Mouse (Mus musculus): ENCODE data around the gene Ncf4. TPM values are rescaled to one million over a fixed set of nuclear protein-coding genes. Genes with fewer than 3 reads are reported as not detected.

Gene Ncf4
- polyA plus RNA-seq, 1 experiment from 2014 or later = 27.3 TPM

- no peaks in the 10 kb centered on the region for H3K9me3 ChIP-seq (replicated peaks; ENCODE audit: control insufficient read depth, low read length)
- no peak overlapping the region for H3K9ac ChIP-seq (ENCODE audit: low read depth, low read length)
- H3K27ac ChIP-seq (ENCODE audit: low read depth, low read length) = no peak overlapping the region
- H3K27me3 ChIP-seq (ENCODE audit: control insufficient read depth, insufficient read depth, low read length) = no peaks in the 10 kb centered on the region
- 83% methylated on average over 12 of the region's 12 CpGs for WGBS (ENCODE audit: insufficient replicate concordance)
- no peak overlapping the region for H3K4me3 ChIP-seq (ENCODE audit: low read depth, low read length)
- H3K4me2 ChIP-seq = no peak overlapping the region
- no peak for ATAC-seq (replicated peaks; ENCODE audit: insufficient number of reproducible peaks, low FRiP score, low TSS enrichment)
- no peaks in the 10 kb centered on the region for H3K36me3 ChIP-seq (ENCODE audit: control insufficient read depth, insufficient read depth, low read length)
- no peaks in the 10 kb centered on the region for H3K4me1 ChIP-seq (ENCODE audit: control insufficient read depth, insufficient read depth, low read length)
Measured at GRCm38 (mm10) chr15:78227816-78228215, 16.8 kb upstream of the Ncf4 start.

- no peak overlapping the region for H3K9ac ChIP-seq (ENCODE audit: low read depth, low read length)
- no peaks in the 10 kb centered on the region for H3K36me3 ChIP-seq (ENCODE audit: control insufficient read depth, insufficient read depth, low read length)
- H3K4me3 ChIP-seq (ENCODE audit: low read depth, low read length) = no peak overlapping the region
- WGBS (ENCODE audit: insufficient replicate concordance) = 47% methylated on average over 13 of the region's 13 CpGs
- no peaks in the 10 kb centered on the region for H3K9me3 ChIP-seq (replicated peaks; ENCODE audit: control insufficient read depth, low read length)
- no peak overlapping the region for H3K4me2 ChIP-seq
- no peaks in the 10 kb centered on the region for H3K4me1 ChIP-seq (ENCODE audit: control insufficient read depth, insufficient read depth, low read length)
- no peaks in the 10 kb centered on the region; the same call in 1 of the 2 replicates for H3K27me3 ChIP-seq (ENCODE audit: control insufficient read depth, insufficient read depth, low read length)
- no peak overlapping the region for H3K27ac ChIP-seq (ENCODE audit: low read depth, low read length)
- ATAC-seq (replicated peaks; ENCODE audit: insufficient number of reproducible peaks, low FRiP score, low TSS enrichment) = no peak
Measured at GRCm38 (mm10) chr15:78231346-78232331, 13.0 kb upstream of the Ncf4 start.

GRCm38 (mm10) chr15:78234823-78235509 lies 9.6 kb upstream of the Ncf4 start:
- H3K4me3 ChIP-seq (ENCODE audit: low read depth, low read length) = no peak overlapping the region
- no peak overlapping the region for H3K4me2 ChIP-seq
- no peaks in the 10 kb centered on the region; the same call in 1 of the 2 replicates for H3K27me3 ChIP-seq (ENCODE audit: control insufficient read depth, insufficient read depth, low read length)
- no peaks in the 10 kb centered on the region for H3K36me3 ChIP-seq (ENCODE audit: control insufficient read depth, insufficient read depth, low read length)
- no peak overlapping the region for H3K27ac ChIP-seq (ENCODE audit: low read depth, low read length)
- no peak for ATAC-seq (replicated peaks; ENCODE audit: insufficient number of reproducible peaks, low FRiP score, low TSS enrichment)
- no peak overlapping the region for H3K9ac ChIP-seq (ENCODE audit: low read depth, low read length)
- no peaks in the 10 kb centered on the region for H3K9me3 ChIP-seq (replicated peaks; ENCODE audit: control insufficient read depth, low read length)
- WGBS (ENCODE audit: insufficient replicate concordance) = 61% methylated on average over 5 of the region's 5 CpGs
- H3K4me1 ChIP-seq (ENCODE audit: control insufficient read depth, insufficient read depth, low read length) = no peaks in the 10 kb centered on the region

- Histone ChIP-seq H3K9me3 (replicated peaks; ENCODE audit: control insufficient read depth, low read length) (no peaks in the 10 kb centered on the region), H3K27ac (ENCODE audit: low read depth, low read length) (no peak overlapping the region), H3K4me1 (ENCODE audit: control insufficient read depth, insufficient read depth, low read length) (no peaks in the 10 kb centered on the region), H3K4me2 (no peak overlapping the region), H3K36me3 (ENCODE audit: control insufficient read depth, insufficient read depth, low read length) (no peaks in the 10 kb centered on the region), H3K9ac (ENCODE audit: low read depth, low read length) (no peak overlapping the region), H3K27me3 (ENCODE audit: control insufficient read depth, insufficient read depth, low read length) (no peaks in the 10 kb centered on the region; the same call in 1 of the 2 replicates), H3K4me3 (ENCODE audit: low read depth, low read length) (no peak overlapping the region)
- 22% methylated on average over 10 of the region's 10 CpGs for WGBS (ENCODE audit: insufficient replicate concordance)
- ATAC-seq (replicated peaks; ENCODE audit: insufficient number of reproducible peaks, low FRiP score, low TSS enrichment) = no peak
Measured at GRCm38 (mm10) chr15:78239453-78239852, 5.1 kb upstream of the Ncf4 start.

- H3K9ac ChIP-seq (ENCODE audit: low read depth, low read length) = no peak overlapping the region
- WGBS (ENCODE audit: insufficient replicate concordance) = 57% methylated on average over 14 of the region's 14 CpGs
- H3K27ac ChIP-seq (ENCODE audit: low read depth, low read length) = no peak overlapping the region
- H3K9me3 ChIP-seq (replicated peaks; ENCODE audit: control insufficient read depth, low read length) = no peaks in the 10 kb centered on the region
- no peak overlapping the region for H3K4me3 ChIP-seq (ENCODE audit: low read depth, low read length)
- H3K4me1 ChIP-seq (ENCODE audit: control insufficient read depth, insufficient read depth, low read length) = no peaks in the 10 kb centered on the region
- no peaks in the 10 kb centered on the region; the same call in 1 of the 2 replicates for H3K27me3 ChIP-seq (ENCODE audit: control insufficient read depth, insufficient read depth, low read length)
- no peaks in the 10 kb centered on the region for H3K36me3 ChIP-seq (ENCODE audit: control insufficient read depth, insufficient read depth, low read length)
- no peak for ATAC-seq (replicated peaks; ENCODE audit: insufficient number of reproducible peaks, low FRiP score, low TSS enrichment)
- no peak overlapping the region for H3K4me2 ChIP-seq
Measured at GRCm38 (mm10) chr15:78239956-78240617, 4.5 kb upstream of the Ncf4 start.

GRCm38 (mm10) chr15:78241335-78241734 lies 3.3 kb upstream of the Ncf4 start:
- Histone ChIP-seq H3K36me3 (ENCODE audit: control insufficient read depth, insufficient read depth, low read length) (no peaks in the 10 kb centered on the region), H3K9me3 (replicated peaks; ENCODE audit: control insufficient read depth, low read length) (no peaks in the 10 kb centered on the region), H3K4me3 (ENCODE audit: low read depth, low read length) (no peak overlapping the region), H3K4me2 (no peak overlapping the region), H3K4me1 (ENCODE audit: control insufficient read depth, insufficient read depth, low read length) (no peaks in the 10 kb centered on the region), H3K27ac (ENCODE audit: low read depth, low read length) (no peak overlapping the region), H3K9ac (ENCODE audit: low read depth, low read length) (no peak overlapping the region), H3K27me3 (ENCODE audit: control insufficient read depth, insufficient read depth, low read length) (no peaks in the 10 kb centered on the region; the same call in 1 of the 2 replicates)
- ATAC-seq (replicated peaks; ENCODE audit: insufficient number of reproducible peaks, low FRiP score, low TSS enrichment) = no peak
- 58% methylated on average over 11 of the region's 11 CpGs for WGBS (ENCODE audit: insufficient replicate concordance)

GRCm38 (mm10) chr15:78243061-78243460 lies 1.5 kb upstream of the Ncf4 start:
- no peak overlapping the region for H3K9ac ChIP-seq (ENCODE audit: low read depth, low read length)
- WGBS (ENCODE audit: insufficient replicate concordance) = 75% methylated on average over 8 of the region's 8 CpGs

GRCm38 (mm10) chr15:78243774-78244173 lies 827 bp upstream of the Ncf4 start:
- WGBS (ENCODE audit: insufficient replicate concordance) = 63% methylated on average over 6 of the region's 6 CpGs
- Histone ChIP-seq H3K27me3 (ENCODE audit: control insufficient read depth, insufficient read depth, low read length) (no peaks in the 10 kb centered on the region), H3K4me1 (ENCODE audit: control insufficient read depth, insufficient read depth, low read length) (no peaks in the 10 kb centered on the region), H3K4me3 (ENCODE audit: low read depth, low read length) (no peak overlapping the region), H3K9ac (ENCODE audit: low read depth, low read length) (no peak overlapping the region), H3K9me3 (replicated peaks; ENCODE audit: control insufficient read depth, low read length) (no peaks in the 10 kb centered on the region), H3K27ac (ENCODE audit: low read depth, low read length) (no peak overlapping the region), H3K36me3 (ENCODE audit: control insufficient read depth, insufficient read depth, low read length) (no peaks in the 10 kb centered on the region), H3K4me2 (no peak overlapping the region)
- ATAC-seq (replicated peaks; ENCODE audit: insufficient number of reproducible peaks, low FRiP score, low TSS enrichment) = no peak

More at GRCm38 (mm10) chr15:78243061-78243460, 1.5 kb upstream of the Ncf4 start:
- H3K27ac ChIP-seq (ENCODE audit: low read depth, low read length) = no peak overlapping the region
- H3K4me2 ChIP-seq = no peak overlapping the region
- no peaks in the 10 kb centered on the region for H3K9me3 ChIP-seq (replicated peaks; ENCODE audit: control insufficient read depth, low read length)
- H3K27me3 ChIP-seq (ENCODE audit: control insufficient read depth, insufficient read depth, low read length) = no peaks in the 10 kb centered on the region; the same call in 1 of the 2 replicates
- no peak for ATAC-seq (replicated peaks; ENCODE audit: insufficient number of reproducible peaks, low FRiP score, low TSS enrichment)
- no peaks in the 10 kb centered on the region for H3K36me3 ChIP-seq (ENCODE audit: control insufficient read depth, insufficient read depth, low read length)
- no peaks in the 10 kb centered on the region for H3K4me1 ChIP-seq (ENCODE audit: control insufficient read depth, insufficient read depth, low read length)
- H3K4me3 ChIP-seq (ENCODE audit: low read depth, low read length) = no peak overlapping the region
